Mouse (Mus musculus) E14TG2a.4 (cell line): Measurements from ENCODE around the gene Npcd.

Source experiments
- CTCF ChIP-seq: conservative IDR thresholded peaks from 2 replicates; pipeline ENCODE4 v1.5.1; 2014; ENCODE audit warnings: low read length
- NANOG ChIP-seq: IDR thresholded peaks from 2 replicates; pipeline ENCODE4 v1.6.1; 2014; ENCODE audit warnings: borderline replicate concordance, low read length, mixed read lengths
- POU5F1 ChIP-seq: IDR thresholded peaks from 2 replicates; pipeline ENCODE4 v1.6.1; 2014; ENCODE audit warnings: low read length, borderline replicate concordance

DNA sequence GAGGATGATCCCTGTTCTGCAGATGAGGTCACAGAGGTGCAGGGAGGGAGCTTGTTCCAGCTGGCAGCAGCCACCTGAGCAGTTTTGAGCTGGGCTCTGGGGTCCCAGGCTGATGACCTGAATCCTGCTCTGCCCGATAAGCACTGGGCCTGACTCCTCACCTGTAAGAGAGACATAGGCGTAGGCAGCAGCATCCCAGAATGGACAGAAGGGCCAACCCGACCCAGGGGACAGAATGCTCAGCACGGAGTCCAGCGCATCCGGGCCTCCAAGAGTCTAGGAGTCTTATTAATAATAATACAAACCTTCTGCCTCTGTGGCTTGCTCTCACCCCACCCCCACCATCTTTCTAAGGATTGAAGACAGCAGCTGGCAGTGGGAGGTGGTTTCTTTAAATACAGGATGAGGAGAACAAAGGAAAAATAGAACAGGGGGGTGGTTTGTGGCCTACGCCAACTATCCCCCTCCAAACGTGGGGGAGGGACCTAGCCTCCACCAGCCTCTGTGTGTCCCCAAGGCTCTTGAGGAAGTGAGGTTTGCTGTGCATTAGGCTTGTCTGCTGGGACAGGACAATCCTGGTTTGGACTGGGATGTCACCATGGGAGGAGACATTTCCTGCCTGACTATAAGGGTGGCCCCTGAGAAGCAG, 77.9 kb downstream of the Npcd start:
- no peak for TF ChIP-seq CTCF
- no peak for TF ChIP-seq POU5F1
- no peak for TF ChIP-seq NANOG
